Mouse (Mus musculus): ENCODE data around the gene Prss44. TPM values are rescaled to one million over a fixed set of nuclear protein-coding genes. Genes with fewer than 3 reads are reported as not detected.

Gene Prss44
- total and polyA plus RNA-seq, 3 experiments: 0.17 TPM; not detected in 2

- Histone ChIP-seq H3K4me2 (ENCODE audit: insufficient read depth, low read depth, poor library complexity, severe bottlenecking) (no peak within 1 kb of the TSS), H3K9me3 (replicated peaks; ENCODE audit: low read length) (no peaks in the 10 kb centered on the region), H3K27ac (ENCODE audit: insufficient read depth, low read depth) (no peak within 1 kb of the TSS), H3K4me1 (ENCODE audit: control insufficient read depth in 1 of 2, insufficient read depth in 2 of 2) (peaks cover 0 to 2% of the 10 kb centered on the region in 2 experiments; a peak in 1 of 4 replicates), H3K36me3 (replicated peaks in 1 of 2; ENCODE audit: control insufficient read depth in 1 of 2, insufficient read depth in 1 of 2, low read length in 1 of 2) (no peaks in the 10 kb centered on the region), H3K9ac (ENCODE audit: insufficient read depth, low read depth) (no peak within 1 kb of the TSS), H3K4me3 (replicated peaks in 1 of 3; ENCODE audit: low read depth in 2 of 3, low read length in 2 of 3, poor library complexity in 1 of 3) (no peak within 1 kb of the TSS), H3K27me3 (replicated peaks) (no peaks in the 10 kb centered on the region), H3K79me2 (replicated peaks; ENCODE audit: control insufficient read depth, extremely low read depth, insufficient read depth, poor library complexity, severe bottlenecking) (no peaks in the 10 kb centered on the region)
- in situ Hi-C loops (cut with MboI; ENCODE audit: low pct_ligation_motif_present, low pct_unique_long_range_greater_than_20kb, low sequenced_read_pairs): no loop called here
- no peak for DNase-seq (ENCODE audit: extremely low read depth)
- dilution Hi-C loops (cut with MboI; ENCODE audit: extremely low pct_ligation_motif_present, extremely low pct_unique_long_range_greater_than_20kb, low sequenced_read_pairs): no loop called here
- TF ChIP-seq JUND (conservative IDR thresholded peaks at IDR 0.05; ENCODE audit: low read depth, low read length) (no peak), PAX5 (IDR thresholded peaks at IDR 0.05; ENCODE audit: low read length) (no peak), POLR2A (IDR thresholded peaks at IDR 0.05; ENCODE audit: low read depth, low read length) (no peak)
Observed at GRCm38 (mm10) chr9:110844206-110844605, 30.4 kb downstream of the Prss44 start, which contains the start of gene Prss46. Gene Prss46, plus strand, starts transcription at chr9:110844506.

- Histone ChIP-seq H3K4me2 (ENCODE audit: insufficient read depth, low read depth, poor library complexity, severe bottlenecking) (no peak overlapping the region), H3K4me3 (replicated peaks in 1 of 3; ENCODE audit: low read depth in 2 of 3, low read length in 2 of 3, poor library complexity in 1 of 3) (no peak overlapping the region), H3K36me3 (replicated peaks in 1 of 2; ENCODE audit: control insufficient read depth in 1 of 2, insufficient read depth in 1 of 2, low read length in 1 of 2) (no peaks in the 10 kb centered on the region), H3K27me3 (replicated peaks) (no peaks in the 10 kb centered on the region), H3K9ac (ENCODE audit: insufficient read depth, low read depth) (no peak overlapping the region), H3K9me3 (replicated peaks; ENCODE audit: low read length) (no peaks in the 10 kb centered on the region), H3K79me2 (replicated peaks; ENCODE audit: control insufficient read depth, extremely low read depth, insufficient read depth, poor library complexity, severe bottlenecking) (no peaks in the 10 kb centered on the region), H3K4me1 (ENCODE audit: control insufficient read depth in 1 of 2, insufficient read depth in 2 of 2) (peaks cover 0 to 2% of the 10 kb centered on the region in 2 experiments; a peak in 1 of 4 replicates), H3K27ac (ENCODE audit: insufficient read depth, low read depth) (no peak overlapping the region)
- TF ChIP-seq NRF1 (IDR thresholded peaks at IDR 0.05; ENCODE audit: low read depth, low read length) (no peak), SMC3 (IDR thresholded peaks at IDR 0.05; ENCODE audit: low read depth, low read length) (no peak)
- in situ Hi-C loops (cut with MboI; ENCODE audit: low pct_ligation_motif_present, low pct_unique_long_range_greater_than_20kb, low sequenced_read_pairs): no loop called here
- dilution Hi-C loops (cut with MboI; ENCODE audit: extremely low pct_ligation_motif_present, extremely low pct_unique_long_range_greater_than_20kb, low sequenced_read_pairs): no loop called here
- no peak for DNase-seq (ENCODE audit: extremely low read depth)
Observed at GRCm38 (mm10) chr9:110849162-110849561, 35.4 kb downstream of the Prss44 start.

GRCm38 (mm10) chr9:110855903-110856302 lies 42.1 kb downstream of the Prss44 start:
- Histone ChIP-seq H3K27ac (ENCODE audit: insufficient read depth, low read depth) (no peak overlapping the region), H3K4me3 (replicated peaks in 1 of 3; ENCODE audit: low read depth in 2 of 3, low read length in 2 of 3, poor library complexity in 1 of 3) (no peak overlapping the region), H3K4me1 (ENCODE audit: control insufficient read depth in 1 of 2, insufficient read depth in 2 of 2) (peaks cover 0 to 7% of the 10 kb centered on the region in 2 experiments; a peak in 1 of 4 replicates), H3K9me3 (replicated peaks; ENCODE audit: low read length) (no peaks in the 10 kb centered on the region), H3K36me3 (replicated peaks in 1 of 2; ENCODE audit: control insufficient read depth in 1 of 2, insufficient read depth in 1 of 2, low read length in 1 of 2) (no peaks in the 10 kb centered on the region), H3K27me3 (replicated peaks) (no peaks in the 10 kb centered on the region), H3K4me2 (ENCODE audit: insufficient read depth, low read depth, poor library complexity, severe bottlenecking) (no peak overlapping the region), H3K79me2 (replicated peaks; ENCODE audit: control insufficient read depth, extremely low read depth, insufficient read depth, poor library complexity, severe bottlenecking) (no peaks in the 10 kb centered on the region), H3K9ac (ENCODE audit: insufficient read depth, low read depth) (no peak overlapping the region)
- dilution Hi-C loops (cut with MboI; ENCODE audit: extremely low pct_ligation_motif_present, extremely low pct_unique_long_range_greater_than_20kb, low sequenced_read_pairs) (no loop called here), in situ Hi-C loops (cut with MboI; ENCODE audit: low pct_ligation_motif_present, low pct_unique_long_range_greater_than_20kb, low sequenced_read_pairs) (no loop called here)
- TF ChIP-seq ZC3H11A (IDR thresholded peaks at IDR 0.05; ENCODE audit: low read depth, low read length): no peak
- TF ChIP-seq NELFE (IDR thresholded peaks at IDR 0.05; ENCODE audit: low read depth, low read length): no peak
- no peak for DNase-seq (ENCODE audit: extremely low read depth)

- peaks cover 0 to 7% of the 10 kb centered on the region in 2 experiments; a peak in 1 of 4 replicates for H3K4me1 ChIP-seq (ENCODE audit: control insufficient read depth in 1 of 2, insufficient read depth in 2 of 2)
- dilution Hi-C loops (cut with MboI; ENCODE audit: extremely low pct_ligation_motif_present, extremely low pct_unique_long_range_greater_than_20kb, low sequenced_read_pairs) (no loop called here), in situ Hi-C loops (cut with MboI; ENCODE audit: low pct_ligation_motif_present, low pct_unique_long_range_greater_than_20kb, low sequenced_read_pairs) (no loop called here)
- no peaks in the 10 kb centered on the region for H3K36me3 ChIP-seq (replicated peaks in 1 of 2; ENCODE audit: control insufficient read depth in 1 of 2, insufficient read depth in 1 of 2, low read length in 1 of 2)
- TF ChIP-seq ZMIZ1 (IDR thresholded peaks at IDR 0.05; ENCODE audit: low read depth, low read length): no peak
- no peak for TF ChIP-seq RCOR1 (conservative IDR thresholded peaks at IDR 0.05; ENCODE audit: low read depth, low read length)
- no peak for TF ChIP-seq CTCF (conservative IDR thresholded peaks at IDR 0.05 in 1 of 2, IDR thresholded peaks at IDR 0.05 in 1 of 2; ENCODE audit: low read depth in 2 of 2, low read length in 2 of 2)
- TF ChIP-seq NELFE (IDR thresholded peaks at IDR 0.05; ENCODE audit: low read depth, low read length): no peak
- TF ChIP-seq MAZ (IDR thresholded peaks at IDR 0.05; ENCODE audit: low read depth, low read length): no peak
- no peak for TF ChIP-seq ETS1 (conservative IDR thresholded peaks at IDR 0.05; ENCODE audit: low read depth, low read length)
- TF ChIP-seq UBTF (IDR thresholded peaks at IDR 0.05; ENCODE audit: low read depth, low read length): no peak
- TF ChIP-seq KAT2A (IDR thresholded peaks at IDR 0.05; ENCODE audit: insufficient replicate concordance, low read length): no peak
- TF ChIP-seq TBP (conservative IDR thresholded peaks at IDR 0.05; ENCODE audit: low read depth, low read length): no peak
- TF ChIP-seq NRF1 (IDR thresholded peaks at IDR 0.05; ENCODE audit: low read depth, low read length): no peak
- no peak overlapping the region for H3K4me3 ChIP-seq (replicated peaks in 1 of 3; ENCODE audit: low read depth in 2 of 3, low read length in 2 of 3, poor library complexity in 1 of 3)
- H3K27ac ChIP-seq (ENCODE audit: insufficient read depth, low read depth): no peak overlapping the region
- no peak for DNase-seq (ENCODE audit: extremely low read depth)
- no peaks in the 10 kb centered on the region for H3K27me3 ChIP-seq (replicated peaks)
- H3K4me2 ChIP-seq (ENCODE audit: insufficient read depth, low read depth, poor library complexity, severe bottlenecking): no peak overlapping the region
- no peak overlapping the region for H3K9ac ChIP-seq (ENCODE audit: insufficient read depth, low read depth)
- no peaks in the 10 kb centered on the region for H3K79me2 ChIP-seq (replicated peaks; ENCODE audit: control insufficient read depth, extremely low read depth, insufficient read depth, poor library complexity, severe bottlenecking)
- H3K9me3 ChIP-seq (replicated peaks; ENCODE audit: low read length): no peaks in the 10 kb centered on the region
Observed at GRCm38 (mm10) chr9:110856920-110857319, 43.1 kb downstream of the Prss44 start.
